Mouse (Mus musculus): Measurements from ENCODE around the gene Dusp1.
A peak's percentile ranks its signal among the peaks of the same experiment; 100 is the strongest.

DNA sequence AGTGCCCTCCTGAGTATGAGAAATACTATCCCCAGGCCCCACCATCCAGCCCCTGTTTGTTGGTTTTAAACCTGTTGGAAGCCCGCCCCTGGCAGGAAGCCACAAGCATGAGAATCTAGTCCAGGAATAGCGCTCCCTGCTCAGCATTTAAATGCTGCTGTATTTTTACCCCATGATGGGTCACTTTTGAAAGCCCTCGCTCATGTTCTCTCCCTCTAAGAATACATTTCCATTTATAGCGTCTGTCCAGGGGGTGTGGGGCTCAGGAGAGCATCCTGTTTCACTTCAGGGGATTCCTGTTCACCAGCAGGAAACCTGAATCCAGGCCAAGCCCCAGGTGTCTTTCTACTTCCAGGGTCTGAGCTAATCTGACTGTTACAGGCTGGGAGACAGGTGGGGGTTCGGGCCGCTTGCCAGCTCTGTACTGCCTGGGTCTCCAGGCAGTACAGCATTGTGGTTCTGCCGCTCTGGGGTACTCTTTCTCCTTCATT is 34.3 kb upstream of the Dusp1 start:
- TF ChIP-seq POLR2A (IDR thresholded peaks at IDR 0.05; ENCODE audit: insufficient read depth, low read depth, low read length) = peak; percentile 30; the same call in 1 of the 2 replicates
- TF ChIP-seq CTCF (IDR thresholded peaks at IDR 0.05) = peak; percentile 10; the same call in 1 of the 2 replicates
- peak; percentile 89 for TF ChIP-seq EP300 (IDR thresholded peaks at IDR 0.05; ENCODE audit: insufficient read depth, low read depth, low read length)

Measured in heart, adult 2 months (tissue).